Mouse (Mus musculus): ENCODE data around the gene Gm17428.
A peak's percentile ranks its signal among the peaks of the same experiment; 100 is the strongest.

Gm17428 gene

GRCm38 (mm10) chr14:55011116-55011515 lies 34.4 kb downstream of the Gm17428 start:
- DNase-seq (ENCODE audit: low spot score) = no peak

GRCm38 (mm10) chr14:55014591-55014990 lies 37.9 kb downstream of the Gm17428 start:
- peak; percentile 55 for DNase-seq (ENCODE audit: low spot score)

- peak; percentile 95 for DNase-seq (ENCODE audit: low spot score)
Measured at GRCm38 (mm10) chr14:55014991-55015766, 38.4 kb downstream of the Gm17428 start, which contains the start of gene Ngdn. Ngdn (plus strand) TSS chr14:55015454.

- DNase-seq (ENCODE audit: low spot score) = no peak
Measured at GRCm38 (mm10) chr14:55015767-55016111, 39.0 kb downstream of the Gm17428 start.

GRCm38 (mm10) chr14:55016876-55017275 lies 40.1 kb downstream of the Gm17428 start:
- no peak for DNase-seq (ENCODE audit: low spot score)

GRCm38 (mm10) chr14:55020394-55020793 lies 43.7 kb downstream of the Gm17428 start:
- DNase-seq (ENCODE audit: low spot score) = no peak

- DNase-seq (ENCODE audit: low spot score) = no peak
Measured at GRCm38 (mm10) chr14:55023011-55023410, 46.3 kb downstream of the Gm17428 start.

- no peak for DNase-seq (ENCODE audit: low spot score)
Measured at GRCm38 (mm10) chr14:55024236-55024635, 47.5 kb downstream of the Gm17428 start.

GRCm38 (mm10) chr14:55025527-55025926 lies 48.8 kb downstream of the Gm17428 start:
- no peak for DNase-seq (ENCODE audit: low spot score)
